Mouse (Mus musculus): ENCODE measurements around the gene Gm27021.

GRCm38 (mm10) chr8:120568164-120568798 is 99.6 kb downstream of the Gm27021 start:
- TF ChIP-seq MAZ (IDR thresholded peaks at IDR 0.05; ENCODE audit: low read depth, low read length) = no peak
- TF ChIP-seq ZNF384 (IDR thresholded peaks at IDR 0.05; ENCODE audit: low read depth, low read length) = no peak
- TF ChIP-seq POLR2AphosphoS2 (IDR thresholded peaks at IDR 0.05; ENCODE audit: low read length) = no peak
- TF ChIP-seq CTCF (IDR thresholded peaks at IDR 0.05 in 2 of 3, conservative IDR thresholded peaks at IDR 0.05 in 1 of 3; ENCODE audit: control insufficient read depth in 1 of 3, insufficient read depth in 1 of 3, low read depth in 2 of 3, low read length in 3 of 3, poor library complexity in 1 of 3, severe bottlenecking in 1 of 3) = no peak
- no peak; a peak in 1 of 4 replicates for TF ChIP-seq POLR2A (IDR thresholded peaks at IDR 0.05; ENCODE audit: control insufficient read depth in 1 of 2, insufficient read depth in 1 of 2, low read depth in 1 of 2, low read length in 2 of 2, poor library complexity in 1 of 2)
- TF ChIP-seq RAD21 (IDR thresholded peaks at IDR 0.05; ENCODE audit: low read depth, low read length) = no peak
- TF ChIP-seq KAT2A (conservative IDR thresholded peaks at IDR 0.05; ENCODE audit: low read depth, low read length) = no peak
- no peak for TF ChIP-seq TBP (IDR thresholded peaks at IDR 0.05; ENCODE audit: low read depth, low read length)
- TF ChIP-seq SIN3A (IDR thresholded peaks at IDR 0.05; ENCODE audit: low read length) = no peak

All from MEL (cell line).